Mouse (Mus musculus): ENCODE results near the gene Immp2l.
A peak's percentile ranks its signal among the peaks of the same experiment; 100 is the strongest.

The Immp2l gene

DNA sequence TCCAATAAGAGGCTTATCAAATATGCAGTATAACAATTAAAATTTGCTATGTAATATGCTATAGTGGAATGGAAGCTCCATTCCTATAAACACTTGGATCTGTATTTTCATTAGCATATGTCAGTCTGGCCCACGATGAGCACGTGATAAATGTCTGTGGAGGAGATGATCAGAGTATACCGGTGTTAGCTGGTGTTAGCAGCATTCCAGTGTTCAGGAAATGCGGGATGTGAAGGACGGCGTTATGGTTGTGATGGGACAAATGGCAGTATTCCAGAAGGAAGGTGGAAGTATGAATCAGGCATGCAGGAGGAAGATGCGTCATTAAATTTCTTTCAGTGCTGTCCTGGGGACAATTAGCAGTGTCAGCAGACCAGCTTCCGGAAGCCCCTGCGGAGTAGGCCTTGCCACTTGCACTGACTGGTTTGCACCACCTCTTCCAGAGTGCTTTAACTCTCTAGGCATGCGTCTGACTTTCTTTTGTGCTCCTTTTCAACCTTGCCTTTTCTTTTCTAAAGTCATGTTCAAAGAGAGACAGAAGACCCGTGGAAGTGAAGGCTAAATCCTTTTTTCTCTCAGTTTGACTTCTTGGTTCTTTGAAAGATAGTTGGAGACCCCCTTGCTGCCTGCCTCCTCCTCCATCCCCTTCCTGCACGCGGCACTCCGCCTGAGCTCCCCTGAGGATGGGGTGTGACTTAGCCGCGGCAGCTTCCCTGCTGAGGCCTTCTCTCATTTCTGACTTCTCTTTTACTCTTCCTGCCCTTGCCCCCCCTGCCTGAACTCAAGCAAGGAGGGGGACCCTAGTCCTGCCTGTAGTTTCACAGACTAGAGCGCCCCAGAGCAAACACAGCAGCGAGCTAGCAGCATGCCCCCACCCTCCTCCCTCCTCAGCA, 541.9 kb downstream of the Immp2l start:
- DNase-seq = peak; percentile 13

GRCm38 (mm10) chr12:41566433-41566794, 542.5 kb downstream of the Immp2l start:
- no peak for DNase-seq

DNA sequence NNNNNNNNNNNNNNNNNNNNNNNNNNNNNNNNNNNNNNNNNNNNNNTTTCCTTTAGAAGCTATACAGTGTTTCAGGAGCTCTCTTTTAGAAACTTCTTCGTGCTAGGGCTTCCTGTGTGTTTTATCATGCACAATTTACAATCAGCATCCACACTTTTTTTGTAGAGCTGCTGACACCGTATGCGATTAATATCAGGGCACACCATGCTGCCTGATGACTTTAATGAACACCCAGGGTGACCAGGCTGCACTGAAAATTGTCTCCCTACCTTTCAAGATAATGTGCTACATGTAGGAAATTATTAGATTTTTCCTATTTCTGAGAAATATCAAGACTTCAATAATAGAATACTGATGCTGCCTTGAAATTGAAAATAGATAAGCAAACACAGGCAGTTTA, 549.9 kb downstream of the Immp2l start:
- no peak for DNase-seq

- DNase-seq = no peak
Observed at GRCm38 (mm10) chr12:41575221-41575620, 551.3 kb downstream of the Immp2l start.

DNA sequence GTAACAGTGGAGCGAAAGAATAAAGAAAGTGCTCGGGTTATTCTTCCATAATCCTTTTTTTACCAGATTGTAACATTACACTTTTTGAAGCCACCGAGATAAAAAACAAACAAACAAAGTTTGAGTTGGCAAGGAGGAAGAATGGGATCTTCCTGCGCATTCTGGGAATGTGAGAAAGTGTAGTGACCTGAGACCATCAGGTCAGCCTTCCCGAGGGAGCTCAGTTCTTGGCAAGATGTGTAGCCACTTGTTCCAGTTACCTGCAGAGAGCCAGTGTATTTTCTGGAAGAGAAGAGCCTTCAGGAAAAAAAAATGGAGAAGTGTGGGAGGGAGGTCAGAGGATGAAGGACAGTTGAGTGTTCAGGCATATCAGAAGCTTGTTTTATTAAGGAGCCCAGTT, 569.5 kb downstream of the Immp2l start:
- peak; percentile 5 for DNase-seq

GRCm38 (mm10) chr12:41594037-41594436, 570.1 kb downstream of the Immp2l start:
- no peak for DNase-seq

DNA sequence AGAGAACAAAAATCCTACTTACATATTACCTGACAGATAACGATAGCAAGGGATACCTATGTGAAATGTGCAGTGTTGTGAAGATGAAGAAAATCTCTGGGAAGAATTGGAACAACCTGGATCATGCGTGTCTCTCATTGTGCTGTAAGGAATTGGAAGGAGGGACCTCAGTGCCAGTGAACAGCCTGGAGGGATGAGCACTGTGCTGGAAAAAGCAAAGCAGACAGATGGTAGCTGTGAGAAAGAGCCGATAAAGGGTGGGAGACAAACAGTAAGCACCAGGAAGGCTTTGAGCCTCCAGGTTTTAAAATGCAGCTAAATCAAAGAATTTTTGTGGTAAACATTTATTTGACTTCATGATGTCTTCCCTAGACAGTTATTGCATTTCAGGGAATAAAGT, 591.4 kb downstream of the Immp2l start:
- no peak for DNase-seq

DNA sequence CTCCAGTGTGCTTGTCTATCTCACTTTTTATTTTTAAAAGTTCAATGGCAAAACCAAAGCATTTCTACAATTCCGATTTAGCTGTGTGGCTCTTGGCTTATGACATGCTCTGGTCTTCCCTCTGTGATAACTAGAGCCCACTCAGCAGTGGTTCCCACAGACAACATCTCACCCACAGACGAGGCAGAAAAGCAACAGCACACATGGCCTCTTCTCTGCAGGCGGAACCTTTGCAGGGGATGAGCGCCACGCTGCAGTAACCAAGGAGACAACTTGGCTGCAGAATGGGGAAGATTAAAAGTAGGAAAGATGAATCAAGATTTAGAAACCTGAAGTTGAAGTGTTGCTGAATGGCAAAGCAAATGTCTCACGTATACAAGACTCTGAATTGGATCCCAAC, 597.5 kb downstream of the Immp2l start:
- no peak for DNase-seq

GRCm38 (mm10) chr12:41643262-41643661, 619.4 kb downstream of the Immp2l start:
- DNase-seq = no peak

DNA sequence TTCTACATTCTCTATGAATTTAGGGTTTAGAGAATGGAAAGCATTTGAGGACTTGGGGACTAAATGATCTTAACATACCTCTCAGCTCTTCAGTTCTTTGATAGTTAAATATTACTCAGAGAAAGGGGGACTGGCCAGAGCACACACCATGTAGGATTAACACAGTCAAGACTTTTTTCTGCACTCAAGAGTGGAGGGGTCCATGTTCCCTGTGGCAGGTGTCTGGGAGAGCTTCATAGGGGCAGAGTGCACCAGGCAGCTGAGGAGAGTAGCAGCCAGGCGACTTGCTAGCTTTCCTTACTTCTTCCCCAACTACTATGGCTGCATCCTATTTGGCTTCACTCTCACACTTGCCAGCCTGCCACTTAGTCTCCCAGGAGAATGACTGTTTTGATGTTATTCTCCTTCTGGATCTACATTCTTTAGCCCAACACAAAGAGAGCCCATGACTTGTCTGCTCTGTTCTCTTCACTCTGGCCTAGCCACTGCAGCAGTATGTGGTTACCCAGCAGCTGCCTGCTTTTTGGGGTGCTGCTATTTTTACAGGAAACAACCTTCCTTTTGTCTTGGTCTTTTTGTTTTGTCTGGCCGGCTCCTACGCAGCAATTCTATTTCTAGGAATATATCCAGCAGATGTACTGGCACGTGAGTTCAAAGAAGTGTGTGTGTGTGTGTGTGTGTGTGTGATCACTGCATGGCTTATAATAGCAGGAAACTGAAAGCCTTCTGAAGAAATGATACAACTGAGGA, 621.1 kb downstream of the Immp2l start:
- no peak for DNase-seq

- DNase-seq = no peak
Observed at GRCm38 (mm10) chr12:41646956-41647575, 623.2 kb downstream of the Immp2l start.

DNA sequence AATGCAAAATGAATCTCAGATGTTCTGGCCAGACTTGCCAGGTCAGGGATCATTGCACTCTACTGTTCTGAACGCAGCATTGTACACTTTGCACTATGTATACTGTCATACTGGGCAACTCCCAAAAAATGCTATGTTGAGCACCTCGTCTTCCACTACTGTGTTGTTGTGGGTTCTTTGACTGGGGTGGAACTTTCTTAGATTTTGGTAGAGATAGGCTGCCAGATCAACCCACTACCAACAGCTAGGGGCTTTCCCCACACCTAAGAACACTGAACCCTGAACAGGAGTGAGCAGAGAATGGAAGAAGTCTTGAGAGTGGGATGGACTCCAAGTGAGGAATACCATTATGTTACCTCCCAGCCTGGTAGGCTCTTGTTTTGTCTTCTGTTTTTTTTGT, 623.8 kb downstream of the Immp2l start:
- DNase-seq = no peak

GRCm38 (mm10) chr12:41649826-41650541, 626.1 kb downstream of the Immp2l start:
- DNase-seq = no peak

DNA sequence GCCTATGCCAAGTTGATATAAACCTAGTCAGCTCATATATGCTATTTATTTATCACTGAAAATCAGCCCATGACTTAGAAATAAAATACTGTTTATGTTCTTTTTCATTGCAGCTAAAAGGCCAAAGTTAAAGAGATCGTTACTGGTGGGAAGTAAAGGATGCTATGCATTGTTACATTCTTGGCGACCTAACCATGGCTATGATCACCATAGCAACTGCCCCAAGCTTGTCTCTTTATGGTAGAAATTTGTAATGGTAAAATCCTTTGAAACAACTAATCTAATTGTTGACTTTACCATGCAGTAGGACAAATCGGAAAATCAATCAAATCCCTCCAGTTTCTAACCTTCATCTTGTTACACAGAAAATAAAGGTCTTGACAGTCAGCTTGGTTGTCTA, 644.4 kb downstream of the Immp2l start:
- no peak for DNase-seq

- DNase-seq = no peak
Observed at GRCm38 (mm10) chr12:41669481-41669880, 645.6 kb downstream of the Immp2l start.

DNA sequence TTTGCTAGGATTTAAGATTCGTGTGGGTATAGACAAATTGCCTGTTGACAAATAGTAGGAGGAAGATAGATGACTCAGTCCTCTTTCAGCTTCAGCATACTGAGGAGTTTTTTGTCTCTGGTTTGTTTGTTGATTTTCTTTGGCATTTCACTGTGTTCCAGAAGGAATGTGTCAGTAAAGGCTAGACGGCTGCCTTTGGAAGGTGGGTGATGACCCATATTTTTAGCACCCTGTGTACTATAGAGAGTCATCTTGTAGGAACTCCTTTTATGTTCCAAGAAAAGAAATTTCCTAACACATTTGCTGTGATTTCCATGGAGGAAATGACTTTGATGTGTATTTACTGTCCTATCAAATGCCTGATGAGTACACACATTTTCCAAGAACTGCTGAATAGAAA, 651.0 kb downstream of the Immp2l start:
- no peak for DNase-seq

DNA sequence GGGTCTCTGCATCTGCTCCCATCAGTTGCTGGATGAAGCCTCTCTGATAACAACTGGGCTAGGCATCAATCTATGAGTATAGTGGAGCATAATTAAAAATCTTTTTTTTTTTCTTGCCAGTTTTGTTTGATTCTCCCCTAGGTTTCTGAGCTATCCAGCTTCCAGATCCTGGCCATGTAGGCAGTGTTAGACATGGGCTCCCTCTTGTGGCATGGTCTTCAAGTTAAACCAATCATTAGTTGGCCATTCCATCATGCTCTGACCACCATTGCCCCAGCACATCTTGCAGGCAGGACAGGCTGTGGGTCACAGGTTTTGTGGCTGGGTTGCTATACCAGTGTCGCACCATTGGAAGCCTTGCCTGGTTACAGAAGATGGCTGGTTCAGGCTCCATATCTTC, 656.3 kb downstream of the Immp2l start:
- peak; percentile 26 for DNase-seq

- DNase-seq = no peak
Observed at GRCm38 (mm10) chr12:41682141-41682540, 658.3 kb downstream of the Immp2l start.

DNA sequence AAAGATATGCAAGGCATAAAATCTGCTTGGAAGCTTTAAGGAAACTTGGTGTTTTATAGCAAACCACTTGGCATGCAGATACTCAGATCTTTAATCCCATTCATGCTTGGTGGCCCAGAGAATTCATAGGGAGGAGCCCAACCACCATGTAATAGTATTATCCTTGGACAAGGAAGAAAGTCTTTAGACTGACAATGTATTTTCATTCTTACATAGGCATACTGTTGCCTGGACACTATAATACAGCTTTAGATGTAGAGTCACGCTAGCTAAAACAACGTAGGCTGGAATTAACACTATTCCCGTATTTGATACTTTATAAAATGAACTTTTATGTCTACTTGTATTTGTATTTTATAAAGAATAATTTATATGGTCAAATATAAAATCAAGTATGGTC, 665.9 kb downstream of the Immp2l start:
- DNase-seq = no peak

GRCm38 (mm10) chr12:41710608-41711007, 686.7 kb downstream of the Immp2l start:
- no peak for DNase-seq

DNA sequence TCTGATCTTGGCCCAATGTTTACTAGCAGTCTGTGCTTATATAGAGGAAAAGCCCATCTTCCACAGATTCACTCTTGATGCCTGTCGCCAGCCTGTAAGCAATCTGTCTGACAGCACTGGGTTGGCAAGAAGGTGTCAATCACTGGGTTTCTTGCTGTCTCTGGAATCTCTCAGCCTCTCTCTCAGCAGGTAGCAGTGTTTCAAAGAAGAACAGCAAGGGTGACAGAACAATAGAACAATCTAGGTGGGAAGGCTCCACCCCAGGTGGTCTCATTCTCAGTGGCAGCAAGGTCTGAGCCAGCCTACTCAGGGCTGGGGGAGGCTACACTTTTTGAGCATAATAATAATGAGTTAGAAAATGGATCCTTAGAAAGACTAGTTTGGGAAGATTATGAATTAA, 693.1 kb downstream of the Immp2l start:
- DNase-seq = no peak

GRCm38 (mm10) chr12:41724585-41724984, 700.7 kb downstream of the Immp2l start:
- DNase-seq = no peak

GRCm38 (mm10) chr12:41726720-41727119, 702.8 kb downstream of the Immp2l start:
- DNase-seq = no peak
